Mouse (Mus musculus) myocyte (in vitro differentiated cells): ENCODE results near the gene Olfr672.
"Not testable (repeated sequence)": the region's sequence is repeated elsewhere in the genome, so short reads cannot be mapped to it uniquely, and the experiment has no call there.

Experiments
- E2F4 ChIP-seq: IDR thresholded peaks from one replicate; pipeline ENCODE4 v1.6.1; 2011; ENCODE audit warnings: mild to moderate bottlenecking, control low read depth, moderate library complexity; ENCODE audit not compliant: insufficient read depth
- MAX ChIP-seq: IDR thresholded peaks from one replicate; pipeline ENCODE4 v1.6.1; 2011; ENCODE audit warnings: low read depth, mild to moderate bottlenecking, control low read depth
- MYOG ChIP-seq, 3 experiments: IDR thresholded peaks; one replicate each; pipeline ENCODE4 v1.6.1; 2011; ENCODE audit warnings: control low read depth in 2 of 3, low read depth in 2 of 3, mild to moderate bottlenecking in 2 of 3; ENCODE audit not compliant: insufficient read length in 2 of 3, control insufficient read depth in 1 of 3, insufficient read depth in 1 of 3
- POLR2A ChIP-seq: IDR thresholded peaks from one replicate; pipeline ENCODE4 v1.6.1; 2011; ENCODE audit warnings: low read depth, mild to moderate bottlenecking, control low read depth, moderate library complexity; ENCODE audit not compliant: insufficient read length
- POLR2AphosphoS2 ChIP-seq: IDR thresholded peaks from one replicate; pipeline ENCODE4 v1.6.1; 2011; ENCODE audit warnings: low read depth, control low read depth; ENCODE audit not compliant: insufficient read length
- REST ChIP-seq: IDR thresholded peaks from one replicate; pipeline ENCODE4 v1.6.1; 2011; ENCODE audit warnings: mild to moderate bottlenecking, control low read depth, moderate library complexity; ENCODE audit not compliant: insufficient read depth, insufficient read length
- SRF ChIP-seq: IDR thresholded peaks from one replicate; pipeline ENCODE4 v1.6.1; 2011; ENCODE audit warnings: low read depth; ENCODE audit not compliant: control insufficient read depth, insufficient read length
- TCF12 ChIP-seq: IDR thresholded peaks from one replicate; pipeline ENCODE4 v1.6.1; 2011; ENCODE audit warnings: mild to moderate bottlenecking, control low read depth; ENCODE audit not compliant: poor library complexity, insufficient read depth, severe bottlenecking
- USF1 ChIP-seq: IDR thresholded peaks from one replicate; pipeline ENCODE4 v1.6.1; 2011; ENCODE audit warnings: low read depth, mild to moderate bottlenecking, control low read depth, moderate library complexity

- not testable (repeated sequence) for TF ChIP-seq TCF12; POLR2A; E2F4; POLR2AphosphoS2; USF1; MAX; MYOG (IDR thresholded peaks at IDR 0.05; ENCODE audit: control insufficient read depth in 1 of 3, insufficient read depth in 1 of 3, insufficient read length in 2 of 3, low read depth in 2 of 3); REST; SRF
Observed at GRCm38 (mm10) chr7:104950234-104950633, 51.6 kb downstream of the Olfr672 start.
